ENCODE assay signal across 8 mouse cellular contexts in genomic region chr10:102451756-102452155, GRCm38 (mm10). TPM values are rescaled to one million over a fixed set of nuclear protein-coding genes. Genes with fewer than 3 reads are reported as not detected.
DNase-seq lines count a peak whose midpoint lies in the region; ATAC-seq and TF ChIP-seq lines count a peak whose summit lies in the region.

No protein-coding gene starts in this region.

- H3K4me2 ChIP-seq in forebrain, embryonic 14.5 days (ENCODE audit: low read length): no peak overlapping the region
- no peak overlapping the region for H3K4me2 ChIP-seq in lung, postnatal 0 days (replicated peaks; ENCODE audit: low read depth, low read length)

- peak; percentile 50 for ATAC-seq in forebrain, embryonic 14.5 days
- ATAC-seq in lung, postnatal 0 days: no peak

- no peaks in the 10 kb centered on the region for H3K27me3 ChIP-seq in forebrain, embryonic 14.5 days (replicated peaks; ENCODE audit: control insufficient read depth, insufficient read depth, low read length)
- no peaks in the 10 kb centered on the region for H3K27me3 ChIP-seq in kidney, adult 2 months (replicated peaks; ENCODE audit: control insufficient read depth, insufficient read depth, low read length)
- H3K27me3 ChIP-seq in lung, postnatal 0 days (replicated peaks; ENCODE audit: insufficient read depth, low read length): no peaks in the 10 kb centered on the region
- H3K27me3 ChIP-seq in small intestine, adult 2 months (ENCODE audit: control insufficient read depth, insufficient read depth, low read length): no peaks in the 10 kb centered on the region

- H3K27ac ChIP-seq in forebrain, embryonic 14.5 days (ENCODE audit: low read depth, low read length): no peak overlapping the region
- H3K27ac ChIP-seq in kidney, adult 2 months (ENCODE audit: insufficient read depth, low read depth, low read length): no peak overlapping the region
- no peak overlapping the region for H3K27ac ChIP-seq in lung, postnatal 0 days (ENCODE audit: low read length)
- H3K27ac ChIP-seq in small intestine, adult 2 months (ENCODE audit: insufficient read depth, low read depth, low read length): no peak overlapping the region

- WGBS in forebrain, embryonic 14.5 days: 10% methylated on average over 7 of the region's 7 CpGs
- 12% methylated on average over 7 of the region's 7 CpGs for WGBS in kidney, adult 2 months
- 9% methylated on average over 7 of the region's 7 CpGs for WGBS in lung, postnatal 0 days
- 10% methylated on average over 7 of the region's 7 CpGs for WGBS in small intestine, adult 2 months

- peak; percentile 54 to 55 for DNase-seq in cerebellum, postnatal 14 days
- DNase-seq in cerebellum, adult 9-11 months: no peak
- peak; percentile 52 for DNase-seq in 416B (ENCODE audit: low read depth)
- peak; percentile 51 for DNase-seq in adrenal gland, postnatal 14 days
- peak; percentile 69 for DNase-seq in forebrain, embryonic 14.5 days (ENCODE audit: low spot score)
- peak; percentile 37 for DNase-seq in kidney, adult 2 months
- peak; percentile 62 for DNase-seq in lung, postnatal 0 days (ENCODE audit: low spot score)

- H3K4me1 ChIP-seq in forebrain, embryonic 14.5 days (ENCODE audit: control insufficient read depth, insufficient read depth, low read length): no peaks in the 10 kb centered on the region
- H3K4me1 ChIP-seq in kidney, adult 2 months (ENCODE audit: control insufficient read depth, insufficient read depth, low read length): no peaks in the 10 kb centered on the region
- H3K4me1 ChIP-seq in lung, postnatal 0 days (ENCODE audit: insufficient read depth, low read depth, low read length): no peaks in the 10 kb centered on the region
- no peaks in the 10 kb centered on the region for H3K4me1 ChIP-seq in small intestine, adult 2 months (ENCODE audit: control insufficient read depth, insufficient read depth, insufficient read length, low read length)

- TF ChIP-seq CTCF in kidney, adult 2 months (conservative IDR thresholded peaks at IDR 0.05; ENCODE audit: insufficient read depth, insufficient read length, low read depth, low read length): peak; percentile 81
- TF ChIP-seq CTCF in lung, postnatal 0 days (IDR thresholded peaks at IDR 0.05): peak; percentile 85
- TF ChIP-seq CTCF in small intestine, adult 2 months (IDR thresholded peaks at IDR 0.05; ENCODE audit: extremely low read depth, insufficient read length, insufficient replicate concordance, low read depth, low read length): peak; percentile 72; the same call in 1 of the 2 replicates

- TF ChIP-seq EP300 in lung, postnatal 0 days (IDR thresholded peaks at IDR 0.05): no peak

- no peak overlapping the region for H3K4me3 ChIP-seq in forebrain, embryonic 14.5 days (ENCODE audit: low read depth, low read length)
- no peak overlapping the region for H3K4me3 ChIP-seq in kidney, adult 2 months (ENCODE audit: insufficient read depth, low read depth, low read length)
- H3K4me3 ChIP-seq in lung, postnatal 0 days (ENCODE audit: low read depth, low read length): no peak overlapping the region
- H3K4me3 ChIP-seq in small intestine, adult 2 months (ENCODE audit: low read depth, low read length): no peak overlapping the region

- no peak for TF ChIP-seq POLR2A in kidney, adult 2 months (IDR thresholded peaks at IDR 0.05; ENCODE audit: low read depth, low read length)
- no peak for TF ChIP-seq POLR2A in small intestine, adult 2 months (IDR thresholded peaks at IDR 0.05; ENCODE audit: low read depth, low read length)

- H3K9ac ChIP-seq in forebrain, embryonic 14.5 days (ENCODE audit: low read length): no peak overlapping the region
- no peak overlapping the region for H3K9ac ChIP-seq in lung, postnatal 0 days (replicated peaks; ENCODE audit: low read depth)

- H3K36me3 ChIP-seq in forebrain, embryonic 14.5 days (ENCODE audit: control insufficient read depth, insufficient read depth, low read length): no peaks in the 10 kb centered on the region
- H3K36me3 ChIP-seq in kidney, adult 2 months (ENCODE audit: control insufficient read depth, insufficient read depth, low read length): no peaks in the 10 kb centered on the region
- H3K36me3 ChIP-seq in lung, postnatal 0 days (ENCODE audit: insufficient read depth, low read length): no peaks in the 10 kb centered on the region
- H3K36me3 ChIP-seq in small intestine, adult 2 months (ENCODE audit: control insufficient read depth, insufficient read depth, low read length): no peaks in the 10 kb centered on the region

- no peaks in the 10 kb centered on the region for H3K9me3 ChIP-seq in forebrain, embryonic 14.5 days (replicated peaks; ENCODE audit: control insufficient read depth, low read length)
- H3K9me3 ChIP-seq in lung, postnatal 0 days (ENCODE audit: low read length): no peaks in the 10 kb centered on the region

RNA-seq across cellular contexts. Expression of gene Nts, which starts 38.5 kb away (rescaled TPM):
- total RNA-seq in adrenal gland, postnatal 14 days (2021): 0.41 TPM in 1 of 2 replicates, not detected in the other
- 29.5 and 34.4 TPM in 2 replicates for polyA plus RNA-seq in forebrain, embryonic 14.5 days (2014; fragmentation: Nextera tagmentation; extraction: Ambion mirVana)
- polyA plus RNA-seq in kidney, adult 2 months (2012; rRNA removed): 0.11 TPM in 1 of 2 replicates, not detected in the other
- 2.0 and 3.1 TPM in 2 replicates for polyA plus RNA-seq in lung, postnatal 0 days (2015; fragmentation: Nextera tagmentation; extraction: Ambion mirVana)
- polyA plus RNA-seq in small intestine, adult 2 months (2012; rRNA removed): 0.22 and 9.3 TPM in 2 replicates
